Mouse (Mus musculus) midbrain, embryonic 11.5 days (tissue): ENCODE measurements around the gene Slc25a13. TPM values are rescaled to one million over a fixed set of nuclear protein-coding genes. Genes with fewer than 3 reads are reported as not detected.

ENCODE experiments used
- ATAC-seq: fragments of 200-750 bp; cut with Nextera tagmentation; 2 replicates; pipeline ENCODE4 v1.8.0; 2017; ENCODE audit warnings: moderate TSS enrichment, moderate library complexity; ENCODE audit not compliant: low FRiP score
- DNase-seq: peaks from one replicate; pipeline ENCODE4 v3.0.0; 2015; ENCODE audit warnings: low spot score; ENCODE audit errors: missing footprints
- H3K27ac ChIP-seq: fragments of 300-500 bp; sonication (generic); 2 replicates; pipeline ENCODE4 v1.5.1; 2014; ENCODE audit warnings: low read depth, low read length
- H3K27me3 ChIP-seq: fragments of 300-500 bp; sonication (generic); 2 replicates; pipeline ENCODE4 v1.6.1; 2014; ENCODE audit warnings: mild to moderate bottlenecking, low read length, moderate library complexity, mixed read lengths; ENCODE audit not compliant: control insufficient read depth, insufficient read depth
- H3K36me3 ChIP-seq: fragments of 300-500 bp; sonication (generic); 2 replicates; pipeline ENCODE4 v1.6.1; 2014; ENCODE audit warnings: mild to moderate bottlenecking, low read length, moderate library complexity, mixed read lengths; ENCODE audit not compliant: control insufficient read depth, insufficient read depth
- H3K4me1 ChIP-seq: fragments of 300-500 bp; sonication (generic); 2 replicates; pipeline ENCODE4 v1.6.1; 2014; ENCODE audit warnings: low read length; ENCODE audit not compliant: control insufficient read depth, insufficient read depth
- H3K4me2 ChIP-seq: fragments of 300-500 bp; sonication (generic); 2 replicates; pipeline ENCODE4 v1.6.1; 2014; ENCODE audit warnings: mild to moderate bottlenecking, moderate library complexity
- H3K4me3 ChIP-seq: fragments of 300-500 bp; sonication (generic); 2 replicates; pipeline ENCODE4 v1.5.1; 2014; ENCODE audit warnings: low read depth, low read length
- H3K9ac ChIP-seq: fragments of 300-500 bp; sonication (generic); 2 replicates; pipeline ENCODE4 v1.6.1; 2014; ENCODE audit warnings: low read length
- H3K9me3 ChIP-seq: fragments of 300-500 bp; sonication (generic); 2 replicates; pipeline ENCODE4 v1.6.1; 2016; ENCODE audit warnings: low read length; ENCODE audit not compliant: control insufficient read depth
- WGBS: fragments of 180-500 bp; shearing (Covaris S2); extraction: QIAGEN DNeasy Blood & Tissue Kit; methylation state at CpG from one replicate; pipeline ENCODE4 v1.1.7; 2014; 5-methylcytosine and 5-hydroxymethylcytosine counted together
- polyA plus RNA-seq: library from polyadenylated mRNA; unstranded; fragments of >200 nt; fragmentation: Nextera tagmentation; extraction: Ambion mirVana; gene quantifications from 2 replicates; pipeline ENCODE4 v1.2.1, GENCODE M21; 2014

Slc25a13 gene
- polyA plus RNA-seq, 1 experiment from 2014 or later = 34.7 TPM

- Histone ChIP-seq H3K4me3 (no peak overlapping the region), H3K27ac (no peak overlapping the region), H3K27me3 (no peaks in the 10 kb centered on the region), H3K9ac (no peak overlapping the region), H3K36me3 (no peaks in the 10 kb centered on the region), H3K4me1 (no peaks in the 10 kb centered on the region), H3K4me2 (no peak overlapping the region), H3K9me3 (no peaks in the 10 kb centered on the region)
- no peak for ATAC-seq
- 88% methylated on average over 4 of the region's 4 CpGs for WGBS
- no peak for DNase-seq
Observed at GRCm38 (mm10) chr6:6196527-6196926, 20.4 kb downstream of the Slc25a13 start.

DNA sequence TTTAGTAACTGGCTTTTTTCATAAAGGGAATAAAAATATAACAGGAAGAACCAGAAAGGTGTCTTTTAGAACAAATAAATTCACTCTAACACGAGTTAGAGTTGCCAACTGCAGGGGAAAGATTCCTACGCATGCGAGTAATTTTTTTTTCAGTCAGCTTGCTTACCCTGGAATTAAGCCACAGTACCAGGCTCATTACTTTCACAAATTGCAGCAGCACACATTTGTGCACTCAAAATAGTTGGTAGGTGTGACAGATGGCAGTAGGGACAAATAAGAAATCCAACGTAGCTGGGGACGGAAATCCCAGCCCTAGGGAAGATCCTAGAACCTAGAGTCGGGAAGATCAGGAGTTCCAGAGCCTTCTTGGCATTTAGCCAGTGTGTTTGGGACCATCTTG lies 22.1 kb downstream of the Slc25a13 start:
- Histone ChIP-seq H3K36me3 (no peaks in the 10 kb centered on the region), H3K4me1 (no peaks in the 10 kb centered on the region), H3K4me3 (no peak overlapping the region), H3K4me2 (no peak overlapping the region), H3K9me3 (no peaks in the 10 kb centered on the region), H3K27ac (no peak overlapping the region), H3K9ac (no peak overlapping the region), H3K27me3 (no peaks in the 10 kb centered on the region)
- 94% methylated on average over 6 of the region's 6 CpGs for WGBS
- DNase-seq = no peak
- ATAC-seq = no peak

DNA sequence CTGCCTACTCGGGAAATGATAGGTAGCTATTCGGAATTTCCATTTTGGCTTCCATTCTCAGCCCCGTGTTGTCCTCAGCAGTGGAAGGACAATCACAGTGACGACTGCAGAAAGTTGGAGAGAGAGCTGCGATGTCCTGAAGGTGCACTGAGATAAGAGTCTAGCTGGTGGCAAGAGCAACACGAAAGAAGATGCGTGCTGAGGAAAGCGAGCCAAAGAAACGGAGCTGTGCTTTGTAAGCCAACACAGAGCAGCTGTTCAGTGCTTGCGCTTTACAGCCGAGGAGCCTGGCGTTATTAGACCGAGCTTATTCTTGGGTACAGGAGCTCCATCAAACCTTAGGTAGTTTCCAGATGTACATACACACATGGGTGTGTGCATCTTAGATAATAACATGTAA lies 23.1 kb downstream of the Slc25a13 start:
- no peak overlapping the region for H3K9ac ChIP-seq
- no peak overlapping the region for H3K4me2 ChIP-seq
- no peak for DNase-seq
- no peak for ATAC-seq
- no peaks in the 10 kb centered on the region for H3K4me1 ChIP-seq
- no peak overlapping the region for H3K4me3 ChIP-seq
- no peak overlapping the region for H3K27ac ChIP-seq
- no peaks in the 10 kb centered on the region for H3K36me3 ChIP-seq
- no peaks in the 10 kb centered on the region for H3K9me3 ChIP-seq
- WGBS = 96% methylated on average over 13 of the region's 13 CpGs
- H3K27me3 ChIP-seq = no peaks in the 10 kb centered on the region

DNA sequence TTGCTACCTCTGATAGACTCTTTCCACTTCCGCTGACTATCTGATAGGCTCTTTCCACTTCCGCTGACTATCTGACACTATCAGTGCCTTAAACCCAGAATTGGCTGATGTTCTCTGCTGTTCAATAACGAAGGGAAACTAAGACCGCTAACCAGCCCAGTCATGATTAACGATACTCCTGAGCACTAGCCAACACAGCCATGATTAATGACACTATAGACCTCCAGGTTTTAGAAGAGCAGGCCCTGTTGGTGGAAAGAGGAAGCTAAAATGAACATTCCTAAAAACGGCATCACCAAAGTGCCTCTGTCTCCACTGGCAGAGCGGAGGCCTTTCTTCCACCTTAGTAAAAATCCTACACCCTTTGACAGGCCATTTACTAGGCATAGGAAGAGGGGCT lies 24.6 kb downstream of the Slc25a13 start:
- DNase-seq = no peak
- Histone ChIP-seq H3K9ac (no peak overlapping the region), H3K27me3 (no peaks in the 10 kb centered on the region), H3K4me1 (no peaks in the 10 kb centered on the region), H3K4me2 (no peak overlapping the region), H3K27ac (no peak overlapping the region), H3K36me3 (no peaks in the 10 kb centered on the region), H3K9me3 (no peaks in the 10 kb centered on the region), H3K4me3 (no peak overlapping the region)
- 97% methylated on average over 7 of the region's 7 CpGs for WGBS
- ATAC-seq = no peak

DNA sequence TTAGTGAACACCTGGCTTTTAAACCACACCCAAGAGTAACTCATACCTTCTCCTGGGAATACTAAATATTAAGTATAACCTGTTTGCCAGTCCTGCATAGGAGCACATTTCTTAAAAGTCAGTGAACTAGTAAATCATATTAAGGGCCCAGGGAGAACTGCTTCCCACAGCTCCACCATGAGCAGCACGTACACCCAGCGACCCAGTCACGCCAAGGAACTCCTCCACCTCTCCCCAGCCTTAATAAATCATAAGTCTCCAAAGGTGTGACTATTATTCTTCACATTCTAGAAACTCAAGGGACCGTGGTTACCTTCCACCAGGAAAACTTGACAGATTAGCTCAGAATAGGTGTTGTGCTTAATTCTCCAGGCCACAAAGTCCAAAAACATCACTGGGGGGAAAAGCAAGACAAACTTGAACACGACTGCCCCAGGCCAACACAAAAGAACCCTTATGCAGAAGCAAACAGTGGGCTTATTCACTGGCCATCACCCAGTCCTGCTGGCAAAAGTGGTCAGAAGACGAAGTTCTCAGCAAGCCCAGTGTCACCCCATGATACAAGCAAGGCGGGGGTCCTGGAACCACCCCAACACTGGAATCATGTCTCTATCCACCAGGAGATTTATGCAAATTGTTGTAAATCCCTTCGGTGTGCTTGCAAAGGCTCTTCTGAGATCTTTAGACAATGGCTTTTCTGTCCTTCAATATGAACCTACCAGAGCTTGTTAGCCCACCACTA lies 25.2 kb downstream of the Slc25a13 start:
- Histone ChIP-seq H3K4me3 (no peak overlapping the region), H3K36me3 (no peaks in the 10 kb centered on the region), H3K9me3 (no peaks in the 10 kb centered on the region), H3K4me2 (no peak overlapping the region), H3K9ac (no peak overlapping the region), H3K4me1 (no peaks in the 10 kb centered on the region), H3K27ac (no peak overlapping the region), H3K27me3 (no peaks in the 10 kb centered on the region)
- no peak for ATAC-seq
- no peak for DNase-seq
- WGBS = 84% methylated on average over 8 of the region's 8 CpGs

DNA sequence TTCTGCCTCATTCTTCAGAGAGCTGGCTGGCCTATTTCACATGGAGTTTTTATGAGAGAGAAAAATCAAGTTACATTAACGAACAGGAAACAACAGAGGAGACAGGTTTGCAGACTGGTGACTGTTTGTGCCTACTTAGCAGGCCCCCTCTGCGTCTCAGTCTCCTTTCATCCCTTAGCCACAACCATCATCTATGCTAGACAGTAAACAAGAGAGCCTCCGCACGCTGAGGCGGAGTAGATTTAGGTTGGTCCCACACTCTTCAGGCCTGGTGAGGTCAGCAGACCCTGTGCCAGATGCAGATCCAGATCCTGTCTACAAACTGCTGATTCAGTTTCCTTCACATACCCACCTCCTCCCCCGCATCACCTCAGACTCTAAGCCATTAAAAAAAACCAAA lies 28.0 kb downstream of the Slc25a13 start:
- no peak for ATAC-seq
- WGBS = 84% methylated on average over 6 of the region's 6 CpGs
- Histone ChIP-seq H3K4me3 (no peak overlapping the region), H3K4me2 (no peak overlapping the region), H3K27ac (no peak overlapping the region), H3K36me3 (no peaks in the 10 kb centered on the region), H3K9ac (no peak overlapping the region), H3K9me3 (no peaks in the 10 kb centered on the region), H3K4me1 (no peaks in the 10 kb centered on the region), H3K27me3 (no peaks in the 10 kb centered on the region)
- no peak for DNase-seq

DNA sequence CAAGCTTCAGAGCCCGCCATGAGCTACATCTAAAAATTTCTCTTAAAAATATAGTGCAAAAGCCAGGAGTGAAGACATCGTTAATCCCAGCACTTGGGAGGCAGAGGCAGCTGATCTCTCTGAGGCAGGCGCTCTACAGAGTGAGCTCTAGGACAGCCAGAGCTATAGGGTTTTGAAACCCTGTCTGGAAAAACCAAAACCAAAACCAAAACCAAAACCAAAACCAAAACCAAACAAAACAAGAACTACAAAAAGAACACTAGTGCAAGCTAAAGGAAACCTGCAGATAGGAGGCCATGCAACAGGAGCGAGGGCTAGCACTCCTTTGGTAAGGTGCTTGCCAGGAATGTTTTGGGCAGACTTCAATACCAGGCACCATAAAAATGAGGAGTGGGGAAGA lies 30.5 kb downstream of the Slc25a13 start:
- no peaks in the 10 kb centered on the region for H3K36me3 ChIP-seq

GRCm38 (mm10) chr6:6185735-6186068 lies 31.3 kb downstream of the Slc25a13 start:
- no peak for DNase-seq
- 92% methylated on average over 3 of the region's 3 CpGs for WGBS
- no peaks in the 10 kb centered on the region for H3K9me3 ChIP-seq
- H3K4me2 ChIP-seq = no peak overlapping the region
- no peaks in the 10 kb centered on the region for H3K27me3 ChIP-seq
- no peak overlapping the region for H3K27ac ChIP-seq
- no peaks in the 10 kb centered on the region for H3K36me3 ChIP-seq
- H3K4me1 ChIP-seq = no peaks in the 10 kb centered on the region
- H3K4me3 ChIP-seq = no peak overlapping the region
- ATAC-seq = no peak
- no peak overlapping the region for H3K9ac ChIP-seq

More for the DNA sequence above, 30.5 kb downstream of the Slc25a13 start:
- Histone ChIP-seq H3K4me3 (no peak overlapping the region), H3K27ac (no peak overlapping the region), H3K27me3 (no peaks in the 10 kb centered on the region), H3K4me1 (no peaks in the 10 kb centered on the region), H3K9me3 (no peaks in the 10 kb centered on the region), H3K9ac (no peak overlapping the region), H3K4me2 (no peak overlapping the region)
- ATAC-seq (no peak), DNase-seq (no peak)
- 93% methylated on average over 4 of the region's 4 CpGs for whole genome bisulfite sequencing

DNA sequence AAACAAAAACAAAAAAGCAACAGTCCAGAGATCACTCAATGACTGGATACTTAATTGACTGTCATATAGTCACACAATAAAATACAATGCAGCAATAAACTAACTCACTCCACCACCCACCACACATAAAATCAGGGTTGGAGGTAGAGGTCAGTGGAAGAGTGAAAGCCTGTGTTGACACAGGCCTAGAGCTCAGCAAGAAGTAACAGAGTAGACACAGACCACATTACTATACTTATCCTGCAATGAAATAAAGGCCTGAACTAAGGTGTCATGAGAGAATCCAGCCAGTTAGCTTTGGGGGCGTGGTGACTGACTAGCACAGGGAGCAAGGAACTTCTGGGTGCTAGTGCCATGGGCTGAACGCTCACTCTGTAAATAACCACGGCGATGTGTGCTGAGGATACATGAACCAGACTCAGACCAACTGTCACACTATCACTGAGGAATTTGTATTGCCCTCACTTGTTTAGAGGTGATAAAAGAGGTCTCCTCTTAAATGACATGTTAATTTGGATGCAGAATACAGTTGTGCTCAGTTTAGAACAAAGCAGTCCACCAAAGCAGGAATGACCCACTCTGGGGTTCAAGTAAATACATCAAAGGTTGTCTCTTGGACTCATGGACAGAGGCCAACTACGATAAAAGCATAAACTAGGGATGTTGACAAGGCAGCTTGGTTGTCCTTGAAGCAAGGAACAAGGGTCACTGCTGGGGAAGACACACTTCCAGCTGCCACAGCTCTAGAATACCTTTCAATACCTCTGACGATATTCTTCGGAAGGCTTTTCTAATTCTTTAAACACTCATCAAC lies 31.8 kb downstream of the Slc25a13 start:
- ATAC-seq = no peak
- WGBS = 93% methylated on average over 7 of the region's 7 CpGs
- no peak overlapping the region for H3K4me3 ChIP-seq

More for the DNA sequence above, 31.8 kb downstream of the Slc25a13 start:
- Histone ChIP-seq H3K9me3 (no peaks in the 10 kb centered on the region), H3K27me3 (no peaks in the 10 kb centered on the region), H3K27ac (no peak overlapping the region), H3K9ac (no peak overlapping the region), H3K4me2 (no peak overlapping the region), H3K36me3 (no peaks in the 10 kb centered on the region), H3K4me1 (no peaks in the 10 kb centered on the region)
- no peak for DNase-seq
